ENCODE assay signal across 19 mouse cellular contexts in the genomic region with DNA sequence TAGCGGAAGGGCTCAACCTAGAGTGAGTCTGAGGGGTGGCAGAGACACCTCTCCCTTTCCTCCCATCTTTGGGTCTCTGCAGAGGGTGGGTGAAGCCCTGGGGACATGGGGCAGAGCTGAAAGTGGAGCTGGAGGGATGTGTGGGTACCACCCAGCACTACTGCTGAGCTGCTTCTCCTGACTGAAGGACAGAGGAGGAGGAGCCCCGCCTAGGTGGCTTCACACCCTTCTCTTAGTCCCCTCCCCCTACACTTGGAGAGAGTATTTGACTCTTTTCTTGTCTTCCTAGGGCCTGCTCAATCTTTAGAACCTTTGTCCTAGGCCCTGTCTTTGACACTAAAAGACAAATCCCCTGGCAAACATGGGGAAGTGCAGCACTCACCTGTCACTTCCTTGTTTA. TPM values are rescaled to one million over a fixed set of nuclear protein-coding genes. Genes with fewer than 3 reads are reported as not detected.
DNase-seq lines count a peak whose midpoint lies in the region; ATAC-seq lines count a peak whose summit lies in the region.
"Had no signal": no experiment of that assay in that cellular context is flagged by ENCODE, and none has a peak within 500 bp of the region (broad histone marks: within the 10 kb centered on the region; RNA-seq: fewer than 3 reads in every experiment).

No protein-coding gene starts in this region.

- H3K36me3 ChIP-seq in kidney, embryonic 16.5 days (ENCODE audit: insufficient read depth, low read length) = no peaks in the 10 kb centered on the region
- no peaks in the 10 kb centered on the region for H3K36me3 ChIP-seq in neural tube, embryonic 13.5 days
- no peaks in the 10 kb centered on the region for H3K36me3 ChIP-seq in limb, embryonic 10.5 days
- H3K36me3 ChIP-seq: heart, embryonic 12.5 days; liver, embryonic 13.5 days; midbrain, embryonic 12.5 days had no signal

- H3K4me1 ChIP-seq in kidney, embryonic 16.5 days (ENCODE audit: insufficient read depth, low read length) = peaks cover 30% of the 10 kb centered on the region
- peaks cover 71% of the 10 kb centered on the region for H3K4me1 ChIP-seq in neural tube, embryonic 13.5 days (replicated peaks)
- peaks cover 41% of the 10 kb centered on the region for H3K4me1 ChIP-seq in limb, embryonic 10.5 days

- no peaks in the 10 kb centered on the region for H3K9me3 ChIP-seq in kidney, embryonic 16.5 days (ENCODE audit: low read length)
- H3K9me3 ChIP-seq in neural tube, embryonic 13.5 days = no peaks in the 10 kb centered on the region
- no peaks in the 10 kb centered on the region for H3K9me3 ChIP-seq in limb, embryonic 10.5 days (replicated peaks)
- H3K9me3 ChIP-seq: heart, embryonic 12.5 days; liver, embryonic 13.5 days; midbrain, embryonic 12.5 days had no signal

- H3K4me2 ChIP-seq in kidney, embryonic 16.5 days (replicated peaks; ENCODE audit: low read depth, low read length) = no peak overlapping the region
- no peak overlapping the region for H3K4me2 ChIP-seq in neural tube, embryonic 13.5 days
- H3K4me2 ChIP-seq: heart, embryonic 12.5 days; liver, embryonic 13.5 days; midbrain, embryonic 12.5 days had no signal

- WGBS in kidney, embryonic 16.5 days = 69% methylated on average over 2 of the region's 2 CpGs
- 48% methylated on average over 2 of the region's 2 CpGs for WGBS in neural tube, embryonic 13.5 days
- 48% methylated on average over 2 of the region's 2 CpGs for WGBS in limb, embryonic 10.5 days

- H3K27me3 ChIP-seq in kidney, embryonic 16.5 days (ENCODE audit: insufficient read depth, low read length) = no peaks in the 10 kb centered on the region
- no peaks in the 10 kb centered on the region for H3K27me3 ChIP-seq in neural tube, embryonic 13.5 days
- H3K27me3 ChIP-seq in limb, embryonic 10.5 days (ENCODE audit: low read depth, poor library complexity, severe bottlenecking) = no peaks in the 10 kb centered on the region
- H3K27me3 ChIP-seq: heart, embryonic 12.5 days; midbrain, embryonic 12.5 days had no signal

- no peak for DNase-seq in kidney, adult 8-10 months
- no peak for DNase-seq in neural tube, embryonic 10.5 days (ENCODE audit: extremely low spot score, low spot score)
- no peak for DNase-seq in limb, embryonic 10.5 days (ENCODE audit: low spot score)
- DNase-seq in spleen, postnatal 14 days (ENCODE audit: low spot score in 2 of 2) = no peak
- no peak for DNase-seq in cerebellum, adult 8-10 months
- DNase-seq: cerebellum, adult 9-11 months; gastrocnemius, postnatal 36 days; heart, postnatal 4 days; kidney, adult 2 months; kidney, postnatal 4 days; liver, embryonic 13.5 days; lung, postnatal 36 days; right cerebral cortex, adult 18-20 months; thymus, postnatal 25 days had no signal

- H3K4me3 ChIP-seq in kidney, embryonic 16.5 days (ENCODE audit: low read length) = no peak overlapping the region
- no peak overlapping the region for H3K4me3 ChIP-seq in neural tube, embryonic 13.5 days
- H3K4me3 ChIP-seq in limb, embryonic 10.5 days = no peak overlapping the region
- H3K4me3 ChIP-seq: heart, embryonic 12.5 days; liver, embryonic 13.5 days; midbrain, embryonic 12.5 days had no signal

- H3K27ac ChIP-seq in kidney, embryonic 16.5 days (ENCODE audit: low read length) = no peak overlapping the region
- no peak overlapping the region for H3K27ac ChIP-seq in neural tube, embryonic 13.5 days (replicated peaks)
- 0 out of 2 replicates have a peak overlapping the region, but pooled peaks have one; percentile 0 for H3K27ac ChIP-seq in limb, embryonic 10.5 days
- H3K27ac ChIP-seq: liver, embryonic 13.5 days; midbrain, embryonic 12.5 days had no signal

- no peak overlapping the region for H3K9ac ChIP-seq in kidney, embryonic 16.5 days (replicated peaks; ENCODE audit: low read length)
- H3K9ac ChIP-seq in neural tube, embryonic 13.5 days = no peak overlapping the region
- H3K9ac ChIP-seq: heart, embryonic 12.5 days; liver, embryonic 13.5 days; midbrain, embryonic 12.5 days had no signal

- peak; percentile 29; the same call in 1 of the 2 replicates for ATAC-seq in kidney, embryonic 16.5 days (ENCODE audit: low FRiP score, low TSS enrichment)
- ATAC-seq in neural tube, embryonic 13.5 days (ENCODE audit: low read depth) = 0 out of 2 replicates have a peak, but pooled peaks have one; percentile 46
- ATAC-seq: forebrain, embryonic 14.5 days had no signal

RNA-seq across cellular contexts. Expression of a gene that starts 7.3 kb away (rescaled TPM):
- polyA plus RNA-seq in kidney, embryonic 16.5 days (2015; fragmentation: Nextera tagmentation; extraction: Ambion mirVana) = 44.7 and 44.9 TPM in 2 replicates
- polyA plus RNA-seq in neural tube, embryonic 13.5 days (2015; fragmentation: Nextera tagmentation; extraction: Ambion mirVana) = 72.1 and 79.1 TPM in 2 replicates
- polyA plus RNA-seq in limb, embryonic 10.5 days (2016; fragmentation: Nextera tagmentation; extraction: Ambion mirVana) = 42.5 and 49.6 TPM in 2 replicates
